Mouse (Mus musculus) liver, embryonic 16.5 days (tissue): ENCODE measurements around the gene Serpinf1. TPM values are rescaled to one million over a fixed set of nuclear protein-coding genes. Genes with fewer than 3 reads are reported as not detected.

Experiments
- ATAC-seq: fragments of 200-750 bp; cut with Nextera tagmentation; 2 replicates; pipeline ENCODE4 v1.8.0; 2017; ENCODE audit warnings: low read depth, mild to moderate bottlenecking, moderate number of reproducible peaks, moderate library complexity
- H3K27ac ChIP-seq: fragments of 300-500 bp; sonication (generic); 2 replicates; pipeline ENCODE4 v1.5.1; 2014; ENCODE audit warnings: mild to moderate bottlenecking, low read length
- H3K27me3 ChIP-seq: fragments of 300-500 bp; sonication (generic); 2 replicates; pipeline ENCODE4 v1.6.1; 2014; ENCODE audit warnings: low read depth, low read length, mixed read lengths; ENCODE audit not compliant: control insufficient read depth, insufficient read depth
- H3K36me3 ChIP-seq: fragments of 300-500 bp; sonication (generic); 2 replicates; pipeline ENCODE4 v1.6.1; 2014; ENCODE audit warnings: mild to moderate bottlenecking; ENCODE audit not compliant: control insufficient read depth, insufficient read depth
- H3K4me1 ChIP-seq: fragments of 300-500 bp; sonication (generic); 2 replicates; pipeline ENCODE4 v1.6.1; 2014; ENCODE audit warnings: low read depth, low read length, mixed read lengths; ENCODE audit not compliant: control insufficient read depth
- H3K4me2 ChIP-seq: fragments of 300-500 bp; sonication (generic); 2 replicates; pipeline ENCODE4 v1.6.1; 2014; ENCODE audit warnings: low read depth, low read length, mixed read lengths
- H3K4me3 ChIP-seq: fragments of 300-500 bp; sonication (generic); 2 replicates; pipeline ENCODE4 v1.5.1; 2014; ENCODE audit warnings: low read depth, mild to moderate bottlenecking, low read length
- H3K9ac ChIP-seq: fragments of 300-500 bp; sonication (generic); 2 replicates; pipeline ENCODE4 v1.6.1; 2014; ENCODE audit warnings: low read depth, low read length
- H3K9me3 ChIP-seq: fragments of 300-500 bp; sonication (generic); replicated peaks from 2 replicates; pipeline ENCODE4 v1.6.1; 2016; ENCODE audit warnings: low read length; ENCODE audit not compliant: control insufficient read depth
- WGBS: fragments of 180-500 bp; shearing (Covaris S2); extraction: QIAGEN DNeasy Blood & Tissue Kit; methylation state at CpG from one replicate; pipeline ENCODE4 v1.1.7; 2014; ENCODE audit not compliant: insufficient replicate concordance; 5-methylcytosine and 5-hydroxymethylcytosine counted together
- polyA plus RNA-seq: library from polyadenylated mRNA; unstranded; fragments of >200 nt; fragmentation: Nextera tagmentation; extraction: Ambion mirVana; gene quantifications from 2 replicates; pipeline ENCODE4 v1.2.1, GENCODE M21; 2015

Serpinf1 gene
- polyA plus RNA-seq, 1 experiment from 2014 or later: 402 TPM

DNA sequence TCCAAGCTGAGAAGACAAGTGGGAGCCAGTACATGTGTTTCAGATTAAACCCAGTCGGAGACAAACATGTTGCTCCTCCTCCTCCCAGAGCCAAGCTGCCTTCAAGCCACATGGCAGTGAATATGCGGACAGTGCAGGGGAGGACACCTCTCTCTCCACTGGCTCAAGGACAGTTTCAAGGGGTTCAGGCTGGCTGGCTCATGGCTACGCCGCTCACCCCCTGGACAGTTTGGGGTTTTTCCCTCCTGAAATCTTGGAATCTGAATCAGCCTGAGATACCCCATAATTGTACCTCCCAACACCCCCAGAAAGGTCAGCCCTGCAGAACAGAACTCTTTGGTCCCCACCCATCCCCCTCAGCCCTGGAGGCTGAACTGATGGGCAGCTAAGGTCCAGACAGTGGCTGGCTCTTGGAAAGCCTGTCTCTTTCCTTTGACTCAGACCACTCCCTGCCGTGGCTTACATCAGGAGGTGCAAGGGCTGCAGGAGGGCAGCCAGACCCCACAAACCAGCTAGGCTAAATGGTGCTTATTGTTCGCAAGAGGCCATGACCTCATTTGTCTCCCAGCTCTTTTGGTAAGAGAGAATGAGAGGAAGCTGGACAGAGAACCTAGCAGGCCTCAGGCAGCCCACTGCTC is 1.0 kb downstream of the Serpinf1 start:
- H3K4me3 ChIP-seq: peak overlapping the region; percentile 52
- WGBS: 51% methylated on average over 6 of the region's 6 CpGs
- peak overlapping the region; percentile 25 for H3K4me2 ChIP-seq
- no peaks in the 10 kb centered on the region for H3K36me3 ChIP-seq
- peak overlapping the region; percentile 30 for H3K9ac ChIP-seq
- H3K4me1 ChIP-seq: no peaks in the 10 kb centered on the region; the same call in 1 of the 2 replicates
- H3K27ac ChIP-seq: 0 out of 2 replicates have a peak overlapping the region, but pooled peaks have one; percentile 38
- H3K9me3 ChIP-seq: no peaks in the 10 kb centered on the region
- ATAC-seq: no peak
- no peaks in the 10 kb centered on the region for H3K27me3 ChIP-seq

GRCm38 (mm10) chr11:75420810-75421374 is 1.6 kb downstream of the Serpinf1 start:
- no peaks in the 10 kb centered on the region for H3K9me3 ChIP-seq
- H3K27me3 ChIP-seq: no peaks in the 10 kb centered on the region
- ATAC-seq: no peak
- H3K9ac ChIP-seq: no peak overlapping the region
- peak overlapping the region; percentile 25 for H3K4me2 ChIP-seq
- no peak overlapping the region for H3K27ac ChIP-seq
- H3K4me1 ChIP-seq: no peaks in the 10 kb centered on the region; the same call in 1 of the 2 replicates
- H3K36me3 ChIP-seq: no peaks in the 10 kb centered on the region
- peak overlapping the region; percentile 52 for H3K4me3 ChIP-seq
- WGBS: 43% methylated on average over 5 of the region's 5 CpGs

- Histone ChIP-seq H3K4me1 (no peaks in the 10 kb centered on the region; the same call in 1 of the 2 replicates), H3K4me3 (no peak overlapping the region), H3K9me3 (no peaks in the 10 kb centered on the region), H3K9ac (no peak overlapping the region), H3K27ac (no peak overlapping the region), H3K36me3 (no peaks in the 10 kb centered on the region), H3K4me2 (no peak overlapping the region), H3K27me3 (no peaks in the 10 kb centered on the region)
- no peak for ATAC-seq
- WGBS: 68% methylated on average over 7 of the region's 7 CpGs
Observed at GRCm38 (mm10) chr11:75420037-75420436, 2.5 kb downstream of the Serpinf1 start.

DNA sequence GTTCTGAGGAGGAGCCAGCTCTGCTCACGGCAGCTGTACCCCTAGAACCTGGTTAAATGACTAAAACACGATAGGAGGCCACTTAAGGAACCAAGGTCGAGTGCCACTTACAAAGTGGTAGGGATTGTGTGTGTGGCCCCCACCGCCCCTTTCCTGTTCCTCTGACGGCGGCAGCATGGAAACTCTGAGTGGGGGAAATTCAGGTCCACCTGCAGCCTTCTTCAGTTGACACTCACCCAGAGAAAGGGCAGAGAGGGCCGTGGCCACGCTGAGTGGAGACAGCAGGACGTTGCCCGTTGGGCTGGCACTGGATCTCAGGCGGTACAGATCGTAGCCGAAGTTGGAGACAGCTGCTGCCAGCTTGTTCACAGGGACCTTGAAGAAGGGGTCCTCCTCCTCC is 6.5 kb downstream of the Serpinf1 start:
- Histone ChIP-seq H3K4me1 (no peaks in the 10 kb centered on the region), H3K27me3 (no peaks in the 10 kb centered on the region), H3K27ac (no peak overlapping the region), H3K9ac (no peak overlapping the region), H3K36me3 (no peaks in the 10 kb centered on the region), H3K9me3 (no peaks in the 10 kb centered on the region), H3K4me3 (no peak overlapping the region), H3K4me2 (no peak overlapping the region)
- WGBS: 61% methylated on average over 13 of the region's 13 CpGs
- ATAC-seq: no peak

DNA sequence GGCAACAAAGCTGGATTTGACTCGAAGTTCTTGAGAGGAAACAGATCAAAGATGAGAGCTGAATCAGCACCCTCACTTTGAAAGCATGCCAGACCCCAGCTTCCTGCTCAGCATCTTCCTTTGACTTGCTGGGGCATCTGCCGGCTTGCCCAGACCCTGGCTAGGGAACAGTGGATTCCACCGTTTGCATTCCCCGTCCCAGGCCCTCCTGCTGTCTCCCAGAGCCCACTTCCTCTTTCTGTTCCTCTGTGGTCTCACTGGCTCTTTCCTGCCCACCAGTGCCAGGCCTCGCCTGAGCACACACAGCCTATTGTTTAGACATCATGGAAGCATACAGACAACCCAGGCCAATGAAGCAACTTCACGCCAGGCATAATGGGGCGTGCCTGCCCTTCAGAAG is 7.4 kb downstream of the Serpinf1 start:
- Histone ChIP-seq H3K9me3 (no peaks in the 10 kb centered on the region), H3K27me3 (no peaks in the 10 kb centered on the region), H3K9ac (no peak overlapping the region), H3K27ac (no peak overlapping the region), H3K4me3 (no peak overlapping the region), H3K36me3 (no peaks in the 10 kb centered on the region), H3K4me1 (no peaks in the 10 kb centered on the region; the same call in 1 of the 2 replicates), H3K4me2 (no peak overlapping the region)
- 20% methylated on average over 7 of the region's 7 CpGs for WGBS
- ATAC-seq: peak; percentile 41

DNA sequence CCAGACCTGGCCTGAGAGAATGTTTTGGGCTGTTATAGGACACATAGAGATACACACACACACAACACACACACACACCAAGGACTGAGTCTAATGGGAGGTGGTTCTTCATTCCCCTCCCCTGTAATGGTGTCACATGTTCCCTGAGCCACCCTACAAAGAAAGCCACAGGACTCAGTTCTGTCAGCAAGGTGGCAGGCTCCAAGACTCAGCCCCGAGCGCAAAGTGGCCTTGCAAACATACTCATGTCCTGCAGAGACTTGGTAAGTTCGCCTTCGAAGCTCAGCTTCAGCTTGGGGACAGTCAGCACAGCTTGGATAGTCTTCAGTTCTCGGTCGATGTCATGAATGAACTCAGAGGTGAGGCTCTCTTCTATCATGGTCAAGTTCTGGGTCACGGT is 11.9 kb downstream of the Serpinf1 start:
- no peak overlapping the region for H3K27ac ChIP-seq
- H3K27me3 ChIP-seq: no peaks in the 10 kb centered on the region
- no peaks in the 10 kb centered on the region; the same call in 1 of the 2 replicates for H3K4me1 ChIP-seq
- no peak for ATAC-seq
- no peak overlapping the region for H3K4me3 ChIP-seq
- H3K9ac ChIP-seq: no peak overlapping the region
- no peaks in the 10 kb centered on the region for H3K9me3 ChIP-seq
- H3K4me2 ChIP-seq: no peak overlapping the region
- 70% methylated on average over 7 of the region's 7 CpGs for WGBS
- no peaks in the 10 kb centered on the region for H3K36me3 ChIP-seq

DNA sequence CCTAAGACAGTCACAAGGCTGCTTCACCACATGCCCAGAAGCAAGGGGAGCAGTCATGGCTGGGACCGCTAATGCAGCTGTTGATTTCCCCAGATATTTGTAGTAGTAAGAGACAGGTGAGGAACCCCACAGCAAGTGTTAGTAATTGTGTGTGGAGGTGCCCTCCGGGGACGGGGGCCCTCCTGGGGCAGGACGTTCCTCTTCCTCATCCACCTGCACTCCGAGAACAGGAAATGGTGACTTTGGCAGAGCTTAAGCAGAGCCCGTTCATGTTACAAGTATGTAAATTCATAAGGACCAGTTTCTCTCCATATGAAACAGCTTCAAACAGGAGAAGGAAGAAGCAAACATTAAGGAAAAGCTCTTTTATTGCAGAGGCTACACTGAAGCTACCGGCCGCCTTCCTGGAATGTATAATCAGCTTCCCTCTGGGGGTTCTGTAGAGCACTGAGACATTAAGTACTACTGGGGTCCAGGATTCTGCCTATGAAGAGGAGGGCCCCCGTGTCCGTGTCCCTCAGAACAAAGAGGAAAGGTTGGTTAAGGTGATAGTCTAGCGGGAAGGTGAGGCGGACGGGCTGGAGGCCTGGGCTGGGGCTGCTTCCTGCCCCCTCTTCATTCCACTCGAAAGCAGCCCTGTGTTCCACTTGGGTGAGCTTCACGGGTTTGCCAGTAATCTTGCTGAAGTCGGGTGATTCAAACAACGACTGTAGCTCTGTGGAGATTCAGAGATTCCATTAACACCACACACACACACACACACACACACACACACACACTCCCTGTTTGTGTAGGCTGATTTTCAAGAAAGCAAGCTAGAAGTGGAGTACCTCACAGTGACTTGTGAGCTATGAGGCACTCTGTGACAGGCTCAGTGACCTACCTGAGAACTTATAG is 12.6 kb downstream of the Serpinf1 start:
- 45% methylated on average over 17 of the region's 17 CpGs for WGBS
- no peaks in the 10 kb centered on the region; the same call in 1 of the 2 replicates for H3K4me1 ChIP-seq
- H3K4me2 ChIP-seq: no peak overlapping the region
- no peak overlapping the region for H3K27ac ChIP-seq
- ATAC-seq: no peak
- no peak overlapping the region for H3K4me3 ChIP-seq
- no peaks in the 10 kb centered on the region for H3K36me3 ChIP-seq
- H3K9me3 ChIP-seq: no peaks in the 10 kb centered on the region
- H3K9ac ChIP-seq: no peak overlapping the region
- no peaks in the 10 kb centered on the region for H3K27me3 ChIP-seq

DNA sequence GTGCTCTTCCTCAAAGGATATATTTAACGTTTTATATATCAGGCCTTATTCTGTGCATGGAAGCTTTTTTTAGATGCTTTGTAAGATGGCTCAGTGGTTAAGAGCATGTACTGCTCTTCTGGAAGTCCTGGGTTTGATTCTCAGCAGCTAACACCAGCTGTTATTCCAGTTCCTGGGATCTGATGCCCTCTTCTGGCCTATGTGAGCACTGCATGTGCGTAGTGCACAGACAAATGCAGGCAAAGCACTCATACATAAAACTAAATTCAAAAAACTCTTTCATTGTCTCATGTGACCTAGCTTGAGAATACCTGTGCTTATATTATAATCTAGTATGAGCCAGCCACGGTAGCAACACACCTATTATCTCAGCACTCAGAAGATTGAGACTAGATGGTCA is 15.6 kb downstream of the Serpinf1 start:
- no peak for ATAC-seq
- Histone ChIP-seq H3K4me1 (no peaks in the 10 kb centered on the region; the same call in 1 of the 2 replicates), H3K4me3 (no peak overlapping the region), H3K9ac (no peak overlapping the region), H3K9me3 (no peaks in the 10 kb centered on the region), H3K36me3 (no peaks in the 10 kb centered on the region), H3K27ac (no peak overlapping the region), H3K4me2 (no peak overlapping the region), H3K27me3 (no peaks in the 10 kb centered on the region)
- WGBS: 33% methylated on average over 3 of the region's 3 CpGs
